Mouse (Mus musculus) midbrain, embryonic 13.5 days (tissue): Measurements from ENCODE around the gene Fhad1. TPM values are rescaled to one million over a fixed set of nuclear protein-coding genes. Genes with fewer than 3 reads are reported as not detected.

Source experiments
- ATAC-seq: fragments of 200-750 bp; cut with Nextera tagmentation; 2 replicates; pipeline ENCODE4 v1.8.0; 2017; ENCODE audit warnings: mild to moderate bottlenecking, moderate TSS enrichment, moderate library complexity
- H3K27ac ChIP-seq: fragments of 300-500 bp; sonication (generic); 2 replicates; pipeline ENCODE4 v1.5.1; 2015; ENCODE audit warnings: inconsistent platforms, mild to moderate bottlenecking, moderate library complexity
- H3K27me3 ChIP-seq: fragments of 300-500 bp; sonication (generic); 2 replicates; pipeline ENCODE4 v1.6.1; 2015; ENCODE audit warnings: mild to moderate bottlenecking, inconsistent platforms
- H3K36me3 ChIP-seq: fragments of 300-500 bp; sonication (generic); 2 replicates; pipeline ENCODE4 v1.6.1; 2015; ENCODE audit warnings: mild to moderate bottlenecking, inconsistent platforms
- H3K4me1 ChIP-seq: fragments of 300-500 bp; sonication (generic); replicated peaks from 2 replicates; pipeline ENCODE4 v1.6.1; 2015; ENCODE audit warnings: inconsistent platforms
- H3K4me2 ChIP-seq: fragments of 300-500 bp; sonication (generic); replicated peaks from 2 replicates; pipeline ENCODE4 v1.6.1; 2015; ENCODE audit warnings: moderate library complexity, mild to moderate bottlenecking, inconsistent platforms
- H3K4me3 ChIP-seq: fragments of 300-500 bp; sonication (generic); replicated peaks from 2 replicates; pipeline ENCODE4 v1.5.1; 2015; ENCODE audit warnings: mild to moderate bottlenecking, inconsistent platforms
- H3K9ac ChIP-seq: fragments of 300-500 bp; sonication (generic); replicated peaks from 2 replicates; pipeline ENCODE4 v1.6.1; 2015; ENCODE audit warnings: mild to moderate bottlenecking, inconsistent platforms
- H3K9me3 ChIP-seq: fragments of 300-500 bp; sonication (generic); 2 replicates; pipeline ENCODE4 v1.6.1; 2016; ENCODE audit warnings: mild to moderate bottlenecking, inconsistent platforms
- WGBS: fragments of 180-500 bp; shearing (Covaris S2); methylation state at CpG from one replicate; pipeline ENCODE4 v1.1.7; 2015; 5-methylcytosine and 5-hydroxymethylcytosine counted together
- polyA plus RNA-seq: library from polyadenylated mRNA; unstranded; fragments of >200 nt; fragmentation: Nextera tagmentation; extraction: Ambion mirVana; gene quantifications from 2 replicates; pipeline ENCODE4 v1.2.1, GENCODE M21; 2015

Fhad1 gene
- polyA plus RNA-seq, 1 experiment from 2014 or later, result 3.4 TPM

DNA sequence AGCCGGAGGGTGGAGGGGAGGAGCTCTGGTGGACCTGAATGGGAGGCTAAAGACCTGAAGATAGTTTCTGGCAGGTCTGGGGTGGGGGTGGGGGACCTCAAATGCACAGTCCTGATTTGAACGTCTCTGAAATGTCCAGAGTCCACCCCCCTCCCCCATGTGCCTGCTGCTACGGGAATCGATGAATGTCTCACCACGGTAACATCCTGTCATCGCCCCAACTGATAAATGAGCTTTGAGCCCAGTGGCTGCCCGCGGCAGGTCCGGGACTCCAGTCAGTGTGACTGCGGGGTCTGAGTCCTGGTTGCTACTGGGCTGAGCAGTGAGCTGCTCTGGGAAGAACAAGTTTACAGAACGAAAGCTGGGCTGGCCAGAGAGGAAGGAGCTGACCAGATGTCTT, 72.5 kb downstream of the Fhad1 start:
- H3K4me1 ChIP-seq, result peaks cover 6% of the 10 kb centered on the region; the same call in 1 of the 2 replicates
- no peak overlapping the region for H3K4me2 ChIP-seq
- no peaks in the 10 kb centered on the region for H3K27me3 ChIP-seq
- no peaks in the 10 kb centered on the region for H3K9me3 ChIP-seq
- H3K4me3 ChIP-seq, result no peak overlapping the region
- no peak overlapping the region for H3K9ac ChIP-seq
- no peaks in the 10 kb centered on the region for H3K36me3 ChIP-seq
- no peak for ATAC-seq
- no peak overlapping the region for H3K27ac ChIP-seq
- WGBS, result 70% methylated on average over 11 of the region's 11 CpGs

DNA sequence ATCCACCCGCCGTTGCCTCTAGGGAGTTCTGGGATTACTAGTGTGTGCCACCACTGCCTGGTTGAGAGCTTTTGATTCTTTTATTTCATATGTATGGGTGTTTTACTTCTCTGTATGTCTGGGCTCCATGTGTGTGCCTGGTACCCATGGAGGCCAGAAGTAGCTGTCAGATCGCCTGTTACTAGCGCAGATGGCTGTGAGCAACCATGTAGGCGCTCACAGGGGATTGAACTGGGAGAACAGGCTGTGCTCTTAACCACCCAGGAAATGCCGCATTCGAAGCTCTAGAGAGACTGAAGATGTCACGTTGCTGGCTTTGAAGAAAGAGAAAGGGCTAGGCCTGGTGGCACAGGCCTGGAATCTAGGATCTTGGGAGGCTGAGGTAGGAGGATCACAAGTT, 73.6 kb downstream of the Fhad1 start:
- Histone ChIP-seq H3K4me2 (no peak overlapping the region), H3K9me3 (no peaks in the 10 kb centered on the region), H3K27ac (no peak overlapping the region), H3K36me3 (no peaks in the 10 kb centered on the region), H3K27me3 (no peaks in the 10 kb centered on the region), H3K4me3 (no peak overlapping the region), H3K4me1 (peaks cover 6% of the 10 kb centered on the region; the same call in 1 of the 2 replicates), H3K9ac (no peak overlapping the region)
- ATAC-seq, result no peak
- WGBS, result 90% methylated on average over 8 of the region's 8 CpGs

DNA sequence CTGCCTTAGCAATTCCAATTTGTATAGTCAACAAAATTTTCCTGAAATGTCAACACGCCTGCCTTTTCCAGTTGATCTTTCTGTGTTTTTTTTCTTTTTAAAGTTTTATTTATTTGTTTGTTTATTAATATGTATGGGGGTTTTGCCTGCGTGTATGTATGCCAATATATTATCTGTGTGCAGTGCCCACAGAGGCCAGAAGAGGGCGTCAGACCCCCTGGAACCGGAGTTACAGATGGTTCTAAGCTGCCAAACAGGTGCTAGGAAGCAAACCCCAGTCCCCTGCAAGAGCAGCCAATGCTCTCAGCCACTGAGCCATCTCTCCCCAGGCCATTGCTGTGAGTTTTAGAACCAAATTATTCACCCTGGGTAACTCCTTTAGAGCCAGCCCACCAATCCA, 76.3 kb downstream of the Fhad1 start:
- Histone ChIP-seq H3K27ac (no peak overlapping the region), H3K27me3 (no peaks in the 10 kb centered on the region), H3K9ac (no peak overlapping the region), H3K4me1 (peaks cover 6% of the 10 kb centered on the region; the same call in 1 of the 2 replicates), H3K4me3 (no peak overlapping the region), H3K9me3 (no peaks in the 10 kb centered on the region), H3K4me2 (no peak overlapping the region), H3K36me3 (no peaks in the 10 kb centered on the region)
- WGBS, result 78% methylated on average over 4 of the region's 4 CpGs
- no peak for ATAC-seq

DNA sequence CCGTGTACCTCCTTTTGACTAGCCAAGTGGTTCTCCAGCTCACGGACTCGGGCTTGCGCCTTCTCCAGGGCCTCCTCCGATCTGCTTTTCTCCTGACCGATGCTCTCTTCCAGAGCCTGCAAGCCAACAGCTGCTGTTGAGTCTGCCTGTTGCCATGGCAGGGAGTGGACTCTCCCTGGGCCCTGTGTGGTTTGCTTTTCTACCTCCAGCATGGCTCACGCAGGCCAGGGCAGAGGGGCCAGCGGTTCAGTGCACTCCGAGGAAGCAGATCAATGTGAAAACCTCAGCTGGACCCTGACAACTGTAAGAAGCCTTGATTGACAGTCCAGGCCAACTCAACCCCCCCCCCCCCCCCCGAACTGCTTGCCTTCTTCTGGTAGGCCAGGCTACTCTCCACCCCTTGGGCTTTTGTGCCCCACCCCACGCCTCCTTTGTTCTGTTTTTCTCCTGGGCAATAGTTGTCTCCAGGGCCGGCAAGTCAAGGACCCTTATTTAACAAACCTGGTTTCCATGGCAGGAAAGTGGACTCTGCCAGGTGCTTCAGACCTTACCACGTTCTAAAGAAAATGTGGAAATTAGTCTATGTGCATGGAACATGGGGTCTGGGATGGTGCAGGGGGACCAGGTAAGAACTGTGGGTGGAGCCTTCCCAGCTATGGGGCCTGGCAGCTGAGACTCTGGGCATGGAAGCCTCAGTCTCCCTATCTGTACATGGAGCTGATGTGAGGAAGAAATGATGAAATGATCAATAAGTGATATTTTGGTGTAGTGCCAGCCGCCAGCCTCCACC, 81.9 kb downstream of the Fhad1 start:
- H3K9ac ChIP-seq, result no peak overlapping the region; the same call in 1 of the 2 replicates
- ATAC-seq, result peak; percentile 80
- no peak overlapping the region for H3K4me3 ChIP-seq
- 36% methylated on average over 14 of the region's 14 CpGs for WGBS
- H3K9me3 ChIP-seq, result no peaks in the 10 kb centered on the region
- H3K27ac ChIP-seq, result peak overlapping the region; percentile 53; the same call in 1 of the 2 replicates
- H3K4me1 ChIP-seq, result peaks cover 22% of the 10 kb centered on the region
- no peaks in the 10 kb centered on the region for H3K27me3 ChIP-seq
- H3K36me3 ChIP-seq, result no peaks in the 10 kb centered on the region
- peak overlapping the region; percentile 19 for H3K4me2 ChIP-seq

DNA sequence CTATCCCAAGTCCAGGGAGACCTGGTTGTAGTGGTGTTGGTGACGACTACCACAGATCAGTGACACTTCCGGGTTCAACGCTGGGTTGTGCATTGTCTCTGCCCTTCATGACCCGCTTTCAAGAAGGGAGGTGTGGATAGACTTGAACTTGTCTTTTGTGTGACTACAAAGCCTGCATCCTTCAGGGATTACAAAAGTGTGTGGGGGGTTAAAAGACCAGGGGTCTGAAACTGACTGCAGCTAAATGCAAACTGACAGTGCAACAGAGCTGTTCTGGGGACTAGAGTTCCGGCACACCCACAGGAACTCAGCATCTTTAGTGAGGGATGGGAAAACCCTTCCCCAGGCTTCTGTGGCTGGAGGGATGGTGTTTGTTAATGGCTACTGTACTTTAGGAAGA, 83.4 kb downstream of the Fhad1 start:
- no peaks in the 10 kb centered on the region for H3K9me3 ChIP-seq
- peaks cover 22% of the 10 kb centered on the region for H3K4me1 ChIP-seq
- no peak overlapping the region for H3K4me3 ChIP-seq
- H3K9ac ChIP-seq, result no peak overlapping the region
- H3K27ac ChIP-seq, result no peak overlapping the region
- H3K27me3 ChIP-seq, result no peaks in the 10 kb centered on the region
- H3K36me3 ChIP-seq, result no peaks in the 10 kb centered on the region
- WGBS, result 62% methylated on average over 5 of the region's 5 CpGs
- ATAC-seq, result no peak
- no peak overlapping the region for H3K4me2 ChIP-seq

DNA sequence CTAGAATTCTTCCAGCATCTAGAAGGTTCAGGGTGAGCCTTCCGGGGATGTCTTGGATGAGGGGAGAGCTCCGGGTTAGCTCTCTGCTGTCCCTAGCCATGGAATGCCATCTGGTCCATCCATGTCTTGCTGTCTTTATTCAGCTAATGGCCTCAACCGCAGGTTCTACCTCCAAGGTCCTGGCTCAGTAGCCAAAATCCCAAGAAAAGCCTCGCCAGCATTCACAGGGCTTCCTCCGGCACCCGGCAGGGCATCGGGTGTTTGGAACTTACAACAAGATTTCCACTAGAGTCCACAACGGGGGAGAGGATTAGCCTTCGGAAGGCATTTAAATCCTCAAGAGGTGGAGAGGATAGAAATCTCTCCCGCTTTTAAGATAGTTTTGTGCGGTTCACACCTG, 84.9 kb downstream of the Fhad1 start:
- H3K27me3 ChIP-seq, result no peaks in the 10 kb centered on the region
- no peak overlapping the region for H3K4me3 ChIP-seq
- no peak overlapping the region for H3K27ac ChIP-seq
- no peak overlapping the region for H3K9ac ChIP-seq
- WGBS, result 74% methylated on average over 11 of the region's 11 CpGs
- peaks cover 22% of the 10 kb centered on the region for H3K4me1 ChIP-seq
- no peaks in the 10 kb centered on the region for H3K9me3 ChIP-seq
- H3K4me2 ChIP-seq, result no peak overlapping the region
- H3K36me3 ChIP-seq, result no peaks in the 10 kb centered on the region
- ATAC-seq, result no peak

DNA sequence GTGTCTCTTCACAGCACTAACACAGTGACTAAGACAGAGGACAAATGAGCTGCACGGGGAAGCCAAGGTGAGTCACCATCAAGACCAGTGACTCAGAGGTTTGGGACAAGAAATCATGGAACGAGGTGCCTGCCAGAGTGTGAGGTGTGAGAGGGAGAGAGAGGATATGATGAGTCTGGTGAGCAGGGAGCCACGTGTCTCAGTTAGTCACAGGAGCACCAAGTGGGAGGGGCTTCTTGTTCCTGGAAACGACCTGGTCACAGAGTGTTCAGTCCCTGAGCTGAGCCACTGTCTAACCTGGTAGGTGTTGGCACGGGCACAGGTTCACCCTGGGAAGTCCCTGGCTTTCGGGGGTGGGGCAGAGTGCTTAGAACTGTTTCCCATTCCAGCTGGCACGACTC, 86.0 kb downstream of the Fhad1 start:
- no peaks in the 10 kb centered on the region for H3K9me3 ChIP-seq
- no peaks in the 10 kb centered on the region for H3K27me3 ChIP-seq
- H3K4me2 ChIP-seq, result no peak overlapping the region
- no peaks in the 10 kb centered on the region for H3K36me3 ChIP-seq
- no peak for ATAC-seq
- no peak overlapping the region for H3K9ac ChIP-seq
- H3K4me1 ChIP-seq, result peaks cover 22% of the 10 kb centered on the region
- H3K4me3 ChIP-seq, result no peak overlapping the region
- no peak overlapping the region for H3K27ac ChIP-seq
- 61% methylated on average over 7 of the region's 7 CpGs for WGBS

DNA sequence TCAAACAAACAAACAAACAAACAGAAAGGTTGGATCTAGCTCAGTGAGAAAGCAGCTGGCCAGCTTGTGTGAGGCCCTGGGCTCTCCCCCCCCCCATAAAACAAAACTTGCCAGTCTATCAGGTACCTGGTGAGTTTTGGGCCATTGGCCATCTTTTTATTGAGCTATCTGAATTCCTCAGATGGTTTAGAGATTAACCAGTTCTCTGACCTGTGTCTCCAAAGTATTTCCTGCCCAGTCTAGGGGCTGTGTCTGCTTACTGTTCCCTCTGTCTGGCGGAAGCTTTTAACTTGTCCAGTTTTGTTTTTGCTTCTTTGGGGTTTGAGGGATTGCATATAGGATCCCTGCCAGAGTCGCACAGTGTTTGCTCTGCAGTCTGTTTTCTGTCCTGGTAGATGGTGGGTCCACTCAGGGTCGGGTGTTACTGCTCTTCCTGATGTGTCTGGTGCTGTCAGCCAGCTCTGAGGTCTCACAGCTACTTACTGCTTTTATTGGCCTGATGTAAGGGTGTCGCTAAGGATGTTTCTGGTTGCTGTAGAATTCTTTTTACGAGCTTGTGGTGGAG, 89.0 kb downstream of the Fhad1 start:
- H3K9ac ChIP-seq, result no peak overlapping the region
- H3K4me3 ChIP-seq, result no peak overlapping the region
- WGBS, result 88% methylated on average over 5 of the region's 5 CpGs
- H3K27me3 ChIP-seq, result no peaks in the 10 kb centered on the region
- H3K4me1 ChIP-seq, result peaks cover 8% of the 10 kb centered on the region; the same call in 1 of the 2 replicates
- no peak overlapping the region for H3K4me2 ChIP-seq
- H3K9me3 ChIP-seq, result no peaks in the 10 kb centered on the region
- H3K36me3 ChIP-seq, result no peaks in the 10 kb centered on the region
- no peak for ATAC-seq
- no peak overlapping the region for H3K27ac ChIP-seq

DNA sequence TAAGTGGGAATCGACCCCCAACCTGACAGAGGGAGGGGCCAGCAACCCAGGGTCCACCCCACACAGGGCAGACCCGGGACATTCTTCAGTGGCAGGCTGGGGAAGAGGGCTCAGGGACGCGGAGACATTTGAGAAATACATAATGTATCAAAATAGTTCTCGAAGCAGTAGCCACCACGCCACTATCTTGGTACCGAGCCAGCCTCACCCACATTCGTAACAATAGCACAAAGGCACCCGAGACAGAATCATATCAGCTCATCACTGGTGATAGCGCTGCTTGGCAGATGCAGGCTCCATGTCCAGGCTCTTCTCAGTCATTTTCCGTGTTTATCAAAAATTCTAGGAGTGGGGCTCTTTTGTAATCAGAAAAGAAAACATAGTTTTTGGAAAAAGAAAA, 90.9 kb downstream of the Fhad1 start:
- H3K4me2 ChIP-seq, result no peak overlapping the region

DNA sequence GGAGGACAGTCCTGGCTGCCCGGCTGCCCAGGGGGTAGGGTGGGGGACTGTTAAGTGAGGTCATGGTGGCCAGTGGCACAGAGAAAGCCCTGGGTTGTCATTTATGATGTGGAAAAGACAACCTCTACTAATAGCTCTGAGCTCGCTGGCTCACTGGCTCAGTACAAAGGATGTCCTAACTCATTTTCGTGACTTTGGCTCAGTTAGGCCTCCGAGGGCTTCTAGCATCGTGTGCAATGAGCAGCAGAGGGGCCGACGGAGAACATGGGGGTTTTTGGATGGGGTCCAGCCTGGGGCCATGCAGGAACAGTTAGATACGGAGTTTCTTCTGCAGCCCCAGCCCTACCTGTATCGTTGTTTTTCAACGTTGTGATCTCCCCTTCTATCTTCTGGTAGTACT, 94.5 kb downstream of the Fhad1 start:
- 89% methylated on average over 10 of the region's 10 CpGs for WGBS

More for the DNA sequence above, 90.9 kb downstream of the Fhad1 start:
- no peak for ATAC-seq
- Histone ChIP-seq H3K36me3 (no peaks in the 10 kb centered on the region), H3K4me1 (peaks cover under 1% of the 10 kb centered on the region; the same call in 1 of the 2 replicates), H3K9me3 (no peaks in the 10 kb centered on the region), H3K27ac (no peak overlapping the region), H3K27me3 (no peaks in the 10 kb centered on the region), H3K4me3 (no peak overlapping the region), H3K9ac (no peak overlapping the region)
- 92% methylated on average over 11 of the region's 11 CpGs for WGBS

DNA sequence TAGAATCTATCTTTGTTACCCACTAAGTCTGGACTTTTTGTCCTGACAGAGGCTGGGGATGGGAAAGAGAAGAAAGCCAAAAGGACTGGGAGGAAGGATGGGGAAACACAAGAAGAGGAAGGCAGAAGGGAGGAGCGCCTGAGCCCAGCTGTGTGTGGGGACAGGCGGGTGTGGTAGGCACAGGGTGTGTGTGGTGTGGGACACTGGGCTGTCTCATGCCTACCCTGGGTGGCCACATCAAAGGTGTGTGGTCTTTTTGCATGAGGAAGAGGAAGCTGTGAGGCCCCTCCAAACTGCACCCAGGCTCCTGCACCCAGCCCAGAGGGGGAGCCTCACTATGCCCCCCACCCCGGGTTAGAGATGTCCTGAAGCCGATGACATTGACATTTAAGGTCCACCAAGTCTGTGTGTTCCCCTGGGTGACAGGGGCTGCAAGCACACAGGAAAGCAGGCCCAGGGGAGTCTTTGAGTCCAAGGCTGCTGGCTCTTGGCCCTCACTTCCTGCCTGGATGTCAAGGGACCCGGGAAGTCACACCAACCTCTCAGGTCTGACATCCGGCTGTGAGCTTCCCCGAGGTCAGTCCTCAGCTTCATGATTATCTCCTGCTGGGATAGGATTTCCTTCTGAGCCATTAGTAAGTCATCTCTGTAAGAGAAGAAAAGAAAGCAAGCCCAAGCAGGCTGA, 97.0 kb downstream of the Fhad1 start:
- Histone ChIP-seq H3K9me3 (no peaks in the 10 kb centered on the region), H3K36me3 (no peaks in the 10 kb centered on the region), H3K4me3 (no peak overlapping the region), H3K4me2 (no peak overlapping the region), H3K27me3 (no peaks in the 10 kb centered on the region), H3K27ac (no peak overlapping the region), H3K9ac (no peak overlapping the region), H3K4me1 (peaks cover 9% of the 10 kb centered on the region)
- no peak for ATAC-seq
- 70% methylated on average over 7 of the region's 7 CpGs for WGBS

More for the DNA sequence above, 94.5 kb downstream of the Fhad1 start:
- no peaks in the 10 kb centered on the region for H3K4me1 ChIP-seq
- no peak overlapping the region; the same call in 1 of the 2 replicates for H3K27ac ChIP-seq
- no peak overlapping the region for H3K4me3 ChIP-seq
- no peak for ATAC-seq
- no peak overlapping the region for H3K4me2 ChIP-seq
- H3K9me3 ChIP-seq, result no peaks in the 10 kb centered on the region
- no peaks in the 10 kb centered on the region for H3K27me3 ChIP-seq
- no peaks in the 10 kb centered on the region for H3K36me3 ChIP-seq
- no peak overlapping the region for H3K9ac ChIP-seq

DNA sequence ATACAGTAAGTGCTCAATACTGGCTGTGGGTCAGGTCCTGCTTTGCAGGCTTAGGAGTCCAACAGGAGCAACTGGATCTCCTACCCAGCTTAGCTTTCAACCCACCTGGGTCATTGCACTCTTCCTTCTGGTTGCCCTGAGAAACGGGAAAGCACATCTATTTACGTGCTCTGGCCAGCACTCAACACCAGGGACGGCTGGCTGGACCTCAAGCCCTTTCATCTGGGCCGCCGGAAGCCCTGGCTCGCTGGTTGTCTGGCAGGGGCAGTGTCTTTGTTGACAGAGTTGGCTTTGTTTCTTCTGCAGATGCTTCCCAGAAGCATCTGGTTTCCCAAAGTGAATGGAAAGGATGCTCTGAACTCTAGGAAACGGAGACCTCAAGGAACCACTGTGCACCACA, 100.8 kb downstream of the Fhad1 start:
- Histone ChIP-seq H3K4me2 (no peak overlapping the region), H3K9ac (no peak overlapping the region), H3K9me3 (no peaks in the 10 kb centered on the region), H3K27ac (peak overlapping the region; percentile 35; the same call in 1 of the 2 replicates), H3K27me3 (no peaks in the 10 kb centered on the region), H3K4me1 (peaks cover 9% of the 10 kb centered on the region), H3K36me3 (no peaks in the 10 kb centered on the region), H3K4me3 (no peak overlapping the region)
- 33% methylated on average over 7 of the region's 7 CpGs for WGBS
- no peak for ATAC-seq
